Mouse (Mus musculus) embryonic fibroblast, embryonic 13.5 days (primary cell): Measurements from ENCODE around the gene Akap1.

Experiments used
- CTCF ChIP-seq: IDR thresholded peaks from 2 replicates; pipeline ENCODE4 v1.5.1; 2011; ENCODE audit warnings: mild to moderate bottlenecking, control low read depth, low read length, moderate library complexity, borderline replicate concordance; ENCODE audit not compliant: insufficient read depth
- POLR2A ChIP-seq: IDR thresholded peaks from 2 replicates; pipeline ENCODE4 v1.6.1; 2011; ENCODE audit warnings: low read depth, mild to moderate bottlenecking, control low read depth, low read length, moderate library complexity

- TF ChIP-seq CTCF (no peak), POLR2A (no peak)
Observed at GRCm38 (mm10) chr11:88860641-88861040, 3.7 kb downstream of the Akap1 start.
